Mouse (Mus musculus) heart, adult 2 months (tissue): Measurements from ENCODE around the gene Dgke. TPM values are rescaled to one million over a fixed set of nuclear protein-coding genes. Genes with fewer than 3 reads are reported as not detected.
"Not testable (repeated sequence)": the region's sequence is repeated elsewhere in the genome, so short reads cannot be mapped to it uniquely, and the experiment has no call there.

Source experiments
- DNase-seq, 2 experiments: peaks; one replicate each; pipeline ENCODE4 v3.0.0; 2021
- H3K27ac ChIP-seq: fragments of 200-600 bp; 2 replicates; pipeline ENCODE4 v1.8.1; 2022
- H3K27me3 ChIP-seq: fragments of 200-500 bp; 2 replicates; pipeline ENCODE4 v1.6.1; 2012; ENCODE audit warnings: mild to moderate bottlenecking, low read length, inconsistent platforms, mixed read lengths; ENCODE audit not compliant: control insufficient read depth, insufficient read depth
- H3K36me3 ChIP-seq: fragments of 200-500 bp; 2 replicates; pipeline ENCODE4 v1.6.1; 2012; ENCODE audit warnings: low read length, inconsistent platforms; ENCODE audit not compliant: control insufficient read depth, insufficient read depth
- H3K4me1 ChIP-seq: fragments of 200-500 bp; 2 replicates; pipeline ENCODE4 v1.6.1; 2011; ENCODE audit warnings: low read length; ENCODE audit not compliant: control insufficient read depth, insufficient read depth
- H3K4me3 ChIP-seq: fragments of 200-600 bp; 2 replicates; pipeline ENCODE4 v1.8.1; 2022
- H3K79me2 ChIP-seq: fragments of 200-500 bp; replicated peaks from 2 replicates; pipeline ENCODE4 v1.6.1; 2012; ENCODE audit warnings: mild to moderate bottlenecking, inconsistent platforms, low read length, moderate library complexity, mixed read lengths; ENCODE audit not compliant: control insufficient read depth, insufficient read depth
- H3K9ac ChIP-seq: fragments of 200-500 bp; 2 replicates; pipeline ENCODE4 v1.6.1; 2012; ENCODE audit warnings: low read depth, mild to moderate bottlenecking, control low read depth, inconsistent platforms, low read length, mixed read lengths
- CTCF ChIP-seq: fragments of 200-600 bp; IDR thresholded peaks from 2 replicates; pipeline ENCODE4 v1.8.1; 2022; ENCODE audit warnings: antibody characterized with exemption, mild to moderate bottlenecking, moderate library complexity
- EP300 ChIP-seq: fragments of 200-500 bp; IDR thresholded peaks from 2 replicates; pipeline ENCODE4 v1.6.1; 2011; ENCODE audit warnings: low read depth, low read length, control low read depth; ENCODE audit not compliant: insufficient read depth
- POLR2A ChIP-seq: fragments of 200-500 bp; IDR thresholded peaks from 2 replicates; pipeline ENCODE4 v1.6.1; 2011; ENCODE audit warnings: mild to moderate bottlenecking, low read depth, low read length, control low read depth; ENCODE audit not compliant: insufficient read depth
- WGBS: fragments of 180-500 bp; shearing (Covaris S2); methylation state at CpG from one replicate; pipeline ENCODE4 v1.1.7; 2018; 5-methylcytosine and 5-hydroxymethylcytosine counted together
- intact Hi-C: fragments of 180-260 bp; cut with DNase I; formaldehyde crosslinking; loops from one replicate; pipeline ENCODE4 v1.15.1; 2025
- polyA plus RNA-seq: library from polyadenylated mRNA; depleted of rRNA; stranded (reverse); fragments of >200 nt; gene quantifications from 2 replicates; pipeline ENCODE4 v1.2.3, GENCODE M21; 2012
- total RNA-seq, 2 experiments: library from RNA; stranded (reverse); gene quantifications; 2 replicates each; pipeline ENCODE4 v1.2.3; 2021

The Dgke gene
- total and polyA plus RNA-seq, 3 experiments = 5.6 to 12.4 (median 9.3) TPM

GRCm38 (mm10) chr11:89055931-89056690, 10.5 kb downstream of the Dgke start:
- 0 out of 2 replicates have a peak, but pooled peaks cover 2% of the 10 kb centered on the region for H3K79me2 ChIP-seq
- intact Hi-C loops = loop anchor here (10.0 kb wide), 1 partner anchor 191 kb away; the partner anchor contains the start of gene Akap1
- peak overlapping the region; percentile 15; the same call in 1 of the 2 replicates for H3K4me3 ChIP-seq
- no peak overlapping the region for H3K9ac ChIP-seq
- WGBS = 28% methylated on average over 13 of the region's 13 CpGs
- H3K27me3 ChIP-seq = no peaks in the 10 kb centered on the region
- TF ChIP-seq POLR2A (no peak), CTCF (peak; percentile 24)
- peaks cover 11% of the 10 kb centered on the region for H3K4me1 ChIP-seq
- no peak for DNase-seq
- peaks cover 22% of the 10 kb centered on the region for H3K36me3 ChIP-seq
- peak overlapping the region; percentile 82 for H3K27ac ChIP-seq

DNA sequence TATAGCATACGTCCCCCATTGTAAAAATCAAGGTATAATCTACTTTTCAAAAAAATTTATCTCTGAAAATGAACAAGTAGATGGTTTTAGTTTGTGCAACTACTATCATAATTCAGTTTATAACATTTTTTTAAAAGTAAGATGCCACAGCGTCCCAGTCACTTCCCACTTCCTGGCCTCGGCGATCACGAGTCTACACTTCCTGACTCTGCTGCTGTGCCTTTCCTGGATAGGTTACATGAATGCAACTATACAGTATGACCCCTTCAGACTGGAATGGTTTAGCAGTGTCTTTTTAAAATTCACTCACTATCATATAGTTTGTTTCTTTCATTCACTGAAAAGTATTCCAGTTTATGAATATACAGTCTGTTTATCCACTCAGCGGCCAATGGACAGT, 14.9 kb downstream of the Dgke start:
- WGBS = 66% methylated on average over 6 of the region's 6 CpGs

GRCm38 (mm10) chr11:89046021-89046420, 20.6 kb downstream of the Dgke start:
- no peak for DNase-seq
- no peak for TF ChIP-seq CTCF
- no peak for TF ChIP-seq EP300
- no peak for TF ChIP-seq POLR2A
- 100% methylated on average over 3 of the region's 3 CpGs for WGBS
- H3K79me2 ChIP-seq = no peaks in the 10 kb centered on the region
- H3K36me3 ChIP-seq = peaks cover 13% of the 10 kb centered on the region
- intact Hi-C loops = no loop called here
- no peaks in the 10 kb centered on the region for H3K27me3 ChIP-seq
- no peak overlapping the region for H3K9ac ChIP-seq
- no peak overlapping the region for H3K27ac ChIP-seq
- H3K4me1 ChIP-seq = no peaks in the 10 kb centered on the region
- no peak overlapping the region for H3K4me3 ChIP-seq

More for the DNA sequence above, 14.9 kb downstream of the Dgke start:
- no peak for TF ChIP-seq POLR2A
- Histone ChIP-seq H3K4me3 (no peak overlapping the region), H3K36me3 (peaks cover 23% of the 10 kb centered on the region), H3K9ac (no peak overlapping the region), H3K4me1 (peaks cover 6% of the 10 kb centered on the region), H3K27ac (no peak overlapping the region), H3K79me2 (0 out of 2 replicates have a peak, but pooled peaks cover 2% of the 10 kb centered on the region), H3K27me3 (no peaks in the 10 kb centered on the region)
- DNase-seq = no peak
- intact Hi-C loops = loop anchor here (10.0 kb wide), 1 partner anchor 187 kb away; the partner anchor contains the start of gene Akap1

- WGBS = 99% methylated on average over 3 of the region's 3 CpGs
- intact Hi-C loops, H3K4me3 ChIP-seq, H3K27ac ChIP-seq, H3K79me2 ChIP-seq, DNase-seq, H3K27me3 ChIP-seq, H3K9ac ChIP-seq, H3K4me1 ChIP-seq: not testable (repeated sequence)
- peaks cover 13% of the 10 kb centered on the region for H3K36me3 ChIP-seq
These were observed 21.1 kb downstream of the Dgke start for GRCm38 (mm10) chr11:89045501-89045900.

- TF ChIP-seq CTCF (no peak), POLR2A (no peak), EP300 (no peak)
- intact Hi-C loops = no loop called here
- Histone ChIP-seq H3K79me2 (no peaks in the 10 kb centered on the region), H3K27ac (no peak overlapping the region), H3K36me3 (peaks cover 13% of the 10 kb centered on the region), H3K9ac (no peak overlapping the region), H3K4me1 (no peaks in the 10 kb centered on the region), H3K4me3 (no peak overlapping the region), H3K27me3 (no peaks in the 10 kb centered on the region)
- WGBS = 76% methylated on average over 7 of the region's 7 CpGs
- no peak for DNase-seq
These were observed 23.6 kb downstream of the Dgke start for GRCm38 (mm10) chr11:89043046-89043445.

- intact Hi-C loops, H3K4me3 ChIP-seq, H3K27ac ChIP-seq, H3K79me2 ChIP-seq, DNase-seq, H3K4me1 ChIP-seq, H3K27me3 ChIP-seq, H3K9ac ChIP-seq: not testable (repeated sequence)
- H3K36me3 ChIP-seq = peaks cover 11% of the 10 kb centered on the region
- WGBS = 78% methylated on average over 7 of the region's 7 CpGs
These were observed 25.6 kb downstream of the Dgke start for GRCm38 (mm10) chr11:89041073-89041472.

DNA sequence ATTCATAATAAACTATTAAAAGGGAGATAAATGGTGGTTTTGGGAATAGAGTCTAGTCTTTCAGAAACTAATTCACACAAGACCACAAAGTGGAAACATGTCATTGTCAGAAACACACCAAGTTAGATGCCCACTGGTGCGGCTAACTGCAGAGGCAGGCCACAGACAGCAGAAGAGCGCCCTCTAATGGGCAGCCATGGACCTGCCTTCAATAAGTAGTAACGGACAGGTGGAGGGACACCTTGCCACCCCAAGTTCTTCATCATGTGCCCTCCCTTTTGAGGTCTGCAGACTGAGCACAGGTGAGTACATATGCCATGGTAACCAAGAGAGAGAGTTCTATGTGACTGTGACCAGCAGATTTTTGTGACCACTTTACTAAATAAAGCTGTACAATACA, 27.3 kb downstream of the Dgke start:
- no peak overlapping the region for H3K4me3 ChIP-seq
- H3K27me3 ChIP-seq = no peaks in the 10 kb centered on the region
- TF ChIP-seq POLR2A = no peak
- peak; percentile 98 for TF ChIP-seq CTCF
- peak; percentile 61 for TF ChIP-seq EP300
- H3K9ac ChIP-seq = no peak overlapping the region
- intact Hi-C loops = loop anchor here (1.0 kb wide), 1 partner anchor 46 kb away; no protein-coding TSS in a partner anchor
- no peaks in the 10 kb centered on the region for H3K79me2 ChIP-seq
- 11% methylated on average over 3 of the region's 3 CpGs for WGBS
- peaks cover 7% of the 10 kb centered on the region for H3K36me3 ChIP-seq
- no peak overlapping the region for H3K27ac ChIP-seq
- no peaks in the 10 kb centered on the region for H3K4me1 ChIP-seq
- peak; percentile 74 to 79 for DNase-seq
